Comparison of ENCODE assay signal across 13 mouse cellular contexts in genomic region chr12:72389377-72390103, GRCm38 (mm10). TPM values are rescaled to one million over a fixed set of nuclear protein-coding genes. Genes with fewer than 3 reads are reported as not detected.
A peak's percentile ranks its signal among the peaks of the same experiment; 100 is the strongest.
DNase-seq lines count a peak whose midpoint lies in the region; ATAC-seq lines count a peak whose summit lies in the region.
"Had no signal": no experiment of that assay in that cellular context is flagged by ENCODE, and none has a peak within 500 bp of the region (broad histone marks: within the 10 kb centered on the region; RNA-seq: fewer than 3 reads in every experiment).

No protein-coding gene starts in this region.

- no peak overlapping the region for H3K27ac ChIP-seq in kidney, embryonic 15.5 days
- no peak overlapping the region for H3K27ac ChIP-seq in intestine, embryonic 15.5 days
- H3K27ac ChIP-seq: embryonic facial prominence, embryonic 10.5 days had no signal

- DNase-seq in kidney, postnatal 10 days, result peak; percentile 16
- peak; percentile 32 for DNase-seq in right cerebral cortex, postnatal 4 days
- no peak for DNase-seq in right cerebral cortex, postnatal 25 days
- DNase-seq in cerebellum, postnatal 10 days, result peak; percentile 60 to 65
- DNase-seq in heart, postnatal 4 days, result no peak
- DNase-seq: gastrocnemius, postnatal 36 days; kidney, adult 18-20 months; thymus, postnatal 36 days had no signal

- no peak overlapping the region for H3K4me3 ChIP-seq in kidney, embryonic 15.5 days (replicated peaks)
- no peak overlapping the region for H3K4me3 ChIP-seq in intestine, embryonic 15.5 days (replicated peaks)
- H3K4me3 ChIP-seq: embryonic facial prominence, embryonic 10.5 days had no signal

- ATAC-seq in kidney, embryonic 15.5 days (replicated peaks; ENCODE audit: low FRiP score), result no peak
- no peak for ATAC-seq in intestine, embryonic 15.5 days
- ATAC-seq: Patski had no signal

- H3K4me1 ChIP-seq in kidney, embryonic 15.5 days, result no peaks in the 10 kb centered on the region
- 0 out of 2 replicates have a peak, but pooled peaks cover 2% of the 10 kb centered on the region for H3K4me1 ChIP-seq in intestine, embryonic 15.5 days (replicated peaks)

- no peak overlapping the region for H3K4me2 ChIP-seq in kidney, embryonic 15.5 days
- H3K4me2 ChIP-seq in intestine, embryonic 15.5 days (replicated peaks), result no peak overlapping the region

- no peaks in the 10 kb centered on the region for H3K9me3 ChIP-seq in kidney, embryonic 15.5 days (replicated peaks)
- no peaks in the 10 kb centered on the region for H3K9me3 ChIP-seq in intestine, embryonic 15.5 days
- H3K9me3 ChIP-seq: embryonic facial prominence, embryonic 10.5 days had no signal

- 89% methylated on average over 14 of the region's 14 CpGs for WGBS in kidney, embryonic 15.5 days
- 71% methylated on average over 14 of the region's 14 CpGs for WGBS in intestine, embryonic 15.5 days

- H3K27me3 ChIP-seq in kidney, embryonic 15.5 days, result no peaks in the 10 kb centered on the region
- no peaks in the 10 kb centered on the region for H3K27me3 ChIP-seq in intestine, embryonic 15.5 days (replicated peaks)
- H3K27me3 ChIP-seq: Patski had no signal

- H3K9ac ChIP-seq in kidney, embryonic 15.5 days, result no peak overlapping the region
- H3K9ac ChIP-seq in intestine, embryonic 15.5 days, result no peak overlapping the region

- H3K36me3 ChIP-seq in kidney, embryonic 15.5 days, result no peaks in the 10 kb centered on the region
- H3K36me3 ChIP-seq in intestine, embryonic 15.5 days, result no peaks in the 10 kb centered on the region
- H3K36me3 ChIP-seq: embryonic facial prominence, embryonic 10.5 days had no signal

RNA-seq across cellular contexts. Expression of gene Rtn1, which starts 19.3 kb away (rescaled TPM):
- polyA plus RNA-seq in kidney, embryonic 15.5 days (2015; fragmentation: Nextera tagmentation; extraction: Ambion mirVana), result 11.5 and 29.7 TPM in 2 replicates
- 1 to 10 TPM; 7.3 to 9.7 TPM for total RNA-seq in heart, postnatal 4 days (2021)
- 72.9 and 74.5 TPM in 2 replicates for polyA plus RNA-seq in intestine, embryonic 15.5 days (2015; fragmentation: Nextera tagmentation; extraction: Ambion mirVana)
- total RNA-seq: megakaryocyte progenitor cell, adult 5-6 weeks had no signal

RNA-seq across cellular contexts. Expression of gene Lrrc9, which starts 52.1 kb away (rescaled TPM):
- 0.28 and 0.32 TPM in 2 replicates for polyA plus RNA-seq in kidney, embryonic 15.5 days (2015; fragmentation: Nextera tagmentation; extraction: Ambion mirVana)
- 1 to 10 TPM; 1.0 to 1.2 TPM for total RNA-seq in heart, postnatal 4 days (2021)
- 0.21 and 0.33 TPM in 2 replicates for polyA plus RNA-seq in intestine, embryonic 15.5 days (2015; fragmentation: Nextera tagmentation; extraction: Ambion mirVana)
- polyA plus RNA-seq: Patski had no signal

Comparison
In these comparisons a context has a peak if more than half of its experiments do, and no peak if none do; other contexts are left out.
1. DNase-seq: peak in kidney, postnatal 10 days (single experiment), right cerebral cortex, postnatal 4 days (single experiment) and cerebellum, postnatal 10 days (2 of 2); none in right cerebral cortex, postnatal 25 days (single experiment) and heart, postnatal 4 days (single experiment).